Mouse (Mus musculus): ENCODE results near the gene Adamts17. TPM values are rescaled to one million over a fixed set of nuclear protein-coding genes. Genes with fewer than 3 reads are reported as not detected.

The Adamts17 gene
- total and polyA plus RNA-seq, 3 experiments = not detected

- dilution Hi-C loops (cut with MboI; ENCODE audit: extremely low pct_ligation_motif_present, extremely low pct_unique_long_range_greater_than_20kb, low sequenced_read_pairs) (no loop called here), in situ Hi-C loops (cut with MboI; ENCODE audit: low pct_ligation_motif_present, low pct_unique_long_range_greater_than_20kb, low sequenced_read_pairs) (no loop called here)
- H3K27ac ChIP-seq (ENCODE audit: insufficient read depth, low read depth) = no peak overlapping the region
- peaks cover 52% of the 10 kb centered on the region for H3K27me3 ChIP-seq (replicated peaks)
- no peak for DNase-seq (ENCODE audit: extremely low read depth)
- no peak overlapping the region for H3K4me3 ChIP-seq (replicated peaks in 1 of 3; ENCODE audit: low read depth in 2 of 3, low read length in 2 of 3, poor library complexity in 1 of 3)
- H3K36me3 ChIP-seq (replicated peaks in 1 of 2; ENCODE audit: control insufficient read depth in 1 of 2, insufficient read depth in 1 of 2, low read length in 1 of 2) = no peaks in the 10 kb centered on the region
- no peak overlapping the region for H3K4me2 ChIP-seq (ENCODE audit: insufficient read depth, low read depth, poor library complexity, severe bottlenecking)
- no peaks in the 10 kb centered on the region for H3K9me3 ChIP-seq (replicated peaks; ENCODE audit: low read length)
- H3K4me1 ChIP-seq (ENCODE audit: control insufficient read depth in 1 of 2, insufficient read depth in 2 of 2) = no peaks in the 10 kb centered on the region
- no peak for TF ChIP-seq JUN (IDR thresholded peaks at IDR 0.05; ENCODE audit: insufficient read depth, low read depth, low read length)
- H3K9ac ChIP-seq (ENCODE audit: insufficient read depth, low read depth) = no peak overlapping the region
- H3K79me2 ChIP-seq (replicated peaks; ENCODE audit: control insufficient read depth, extremely low read depth, insufficient read depth, poor library complexity, severe bottlenecking) = no peaks in the 10 kb centered on the region
Measured at GRCm38 (mm10) chr7:67019937-67020336, 180.4 kb downstream of the Adamts17 start.

GRCm38 (mm10) chr7:67026114-67027070 lies 186.9 kb downstream of the Adamts17 start:
- H3K4me3 ChIP-seq (replicated peaks in 1 of 3; ENCODE audit: low read depth in 2 of 3, low read length in 2 of 3, poor library complexity in 1 of 3) = no peak overlapping the region
- dilution Hi-C loops (cut with MboI; ENCODE audit: extremely low pct_ligation_motif_present, extremely low pct_unique_long_range_greater_than_20kb, low sequenced_read_pairs) (no loop called here), in situ Hi-C loops (cut with MboI; ENCODE audit: low pct_ligation_motif_present, low pct_unique_long_range_greater_than_20kb, low sequenced_read_pairs) (no loop called here)
- H3K79me2 ChIP-seq (replicated peaks; ENCODE audit: control insufficient read depth, extremely low read depth, insufficient read depth, poor library complexity, severe bottlenecking) = no peaks in the 10 kb centered on the region
- no peaks in the 10 kb centered on the region for H3K9me3 ChIP-seq (replicated peaks; ENCODE audit: low read length)
- DNase-seq (ENCODE audit: extremely low read depth) = no peak
- no peaks in the 10 kb centered on the region for H3K36me3 ChIP-seq (replicated peaks in 1 of 2; ENCODE audit: control insufficient read depth in 1 of 2, insufficient read depth in 1 of 2, low read length in 1 of 2)
- no peak overlapping the region for H3K9ac ChIP-seq (ENCODE audit: insufficient read depth, low read depth)
- H3K4me1 ChIP-seq (ENCODE audit: control insufficient read depth in 1 of 2, insufficient read depth in 2 of 2) = peaks cover 0 to 6% of the 10 kb centered on the region in 2 experiments; a peak in 1 of 4 replicates
- no peak for TF ChIP-seq E2F4 (IDR thresholded peaks at IDR 0.05; ENCODE audit: insufficient replicate concordance, low read depth, low read length)
- H3K27me3 ChIP-seq (replicated peaks) = peaks cover 67% of the 10 kb centered on the region
- H3K4me2 ChIP-seq (ENCODE audit: insufficient read depth, low read depth, poor library complexity, severe bottlenecking) = no peak overlapping the region
- no peak overlapping the region for H3K27ac ChIP-seq (ENCODE audit: insufficient read depth, low read depth)

- no peak overlapping the region for H3K4me3 ChIP-seq (replicated peaks in 1 of 3; ENCODE audit: low read depth in 2 of 3, low read length in 2 of 3, poor library complexity in 1 of 3)
- dilution Hi-C loops (cut with MboI; ENCODE audit: extremely low pct_ligation_motif_present, extremely low pct_unique_long_range_greater_than_20kb, low sequenced_read_pairs) = no loop called here
- TF ChIP-seq SMC3 (IDR thresholded peaks at IDR 0.05; ENCODE audit: low read depth, low read length) (no peak), NELFE (IDR thresholded peaks at IDR 0.05; ENCODE audit: low read depth, low read length) (no peak), ZNF384 (IDR thresholded peaks at IDR 0.05; ENCODE audit: low read depth, low read length) (no peak), KAT2A (IDR thresholded peaks at IDR 0.05; ENCODE audit: insufficient replicate concordance, low read length) (no peak)
- no peaks in the 10 kb centered on the region for H3K79me2 ChIP-seq (replicated peaks; ENCODE audit: control insufficient read depth, extremely low read depth, insufficient read depth, poor library complexity, severe bottlenecking)
- H3K27ac ChIP-seq (ENCODE audit: insufficient read depth, low read depth) = no peak overlapping the region
- DNase-seq (ENCODE audit: extremely low read depth) = no peak
- in situ Hi-C loops (cut with MboI; ENCODE audit: low pct_ligation_motif_present, low pct_unique_long_range_greater_than_20kb, low sequenced_read_pairs) = no loop called here
- H3K9me3 ChIP-seq (replicated peaks; ENCODE audit: low read length) = no peaks in the 10 kb centered on the region
- H3K4me2 ChIP-seq (ENCODE audit: insufficient read depth, low read depth, poor library complexity, severe bottlenecking) = no peak overlapping the region
- H3K4me1 ChIP-seq (ENCODE audit: control insufficient read depth in 1 of 2, insufficient read depth in 2 of 2) = peaks cover 0 to 6% of the 10 kb centered on the region in 2 experiments; a peak in 1 of 4 replicates
- H3K27me3 ChIP-seq (replicated peaks) = peaks cover 68% of the 10 kb centered on the region
- no peak overlapping the region for H3K9ac ChIP-seq (ENCODE audit: insufficient read depth, low read depth)
- H3K36me3 ChIP-seq (replicated peaks in 1 of 2; ENCODE audit: control insufficient read depth in 1 of 2, insufficient read depth in 1 of 2, low read length in 1 of 2) = no peaks in the 10 kb centered on the region
Measured at GRCm38 (mm10) chr7:67027216-67027615, 187.7 kb downstream of the Adamts17 start.
